Mouse (Mus musculus) heart, embryonic 14.5 days (tissue): Measurements from ENCODE around the gene Clnk. TPM values are rescaled to one million over a fixed set of nuclear protein-coding genes. Genes with fewer than 3 reads are reported as not detected.

Experiments used
- ATAC-seq: fragments of 200-750 bp; cut with Nextera tagmentation; 2 replicates; pipeline ENCODE4 v1.8.0; 2017; ENCODE audit warnings: low read depth, moderate TSS enrichment; ENCODE audit not compliant: insufficient number of reproducible peaks, insufficient read depth, low FRiP score
- H3K27ac ChIP-seq, 2 experiments: fragments of 200-500 bp in 1 of 2; fragments of 300-500 bp in 1 of 2; sonication (generic) in 1 of 2; replicated peaks in 1 of 2; 2 replicates each; pipeline ENCODE4 v1.5.1; 2012 to 2014; ENCODE audit warnings: low read depth in 2 of 2, low read length in 2 of 2, control low read depth in 1 of 2, mild to moderate bottlenecking in 1 of 2, mixed read lengths in 1 of 2; ENCODE audit not compliant: control insufficient read depth in 1 of 2, insufficient read depth in 1 of 2
- H3K27me3 ChIP-seq: fragments of 300-500 bp; sonication (generic); 2 replicates; pipeline ENCODE4 v1.6.1; 2014; ENCODE audit warnings: mild to moderate bottlenecking, low read length, control low read depth; ENCODE audit not compliant: control insufficient read depth, insufficient read depth
- H3K36me3 ChIP-seq: fragments of 300-500 bp; sonication (generic); 2 replicates; pipeline ENCODE4 v1.6.1; 2014; ENCODE audit warnings: mild to moderate bottlenecking, control low read depth, low read length, mixed read lengths; ENCODE audit not compliant: control insufficient read depth, insufficient read depth
- H3K4me1 ChIP-seq, 2 experiments: fragments of 200-500 bp in 1 of 2; fragments of 300-500 bp in 1 of 2; sonication (generic) in 1 of 2; 2 replicates each; pipeline ENCODE4 v1.6.1; 2012 to 2014; ENCODE audit warnings: low read length in 2 of 2, control low read depth in 1 of 2, mixed read lengths in 1 of 2; ENCODE audit not compliant: control insufficient read depth in 2 of 2, insufficient read depth in 2 of 2
- H3K4me2 ChIP-seq: fragments of 300-500 bp; sonication (generic); 2 replicates; pipeline ENCODE4 v1.6.1; 2014; ENCODE audit warnings: mild to moderate bottlenecking, low read length
- H3K4me3 ChIP-seq, 2 experiments: fragments of 200-500 bp in 1 of 2; fragments of 300-500 bp in 1 of 2; sonication (generic) in 1 of 2; 2 replicates each; pipeline ENCODE4 v1.5.1; 2012 to 2014; ENCODE audit warnings: low read length in 2 of 2, mild to moderate bottlenecking in 2 of 2, control low read depth in 1 of 2, low read depth in 1 of 2, moderate library complexity in 1 of 2; ENCODE audit not compliant: control insufficient read depth in 1 of 2, insufficient read depth in 1 of 2
- H3K9ac ChIP-seq: fragments of 300-500 bp; sonication (generic); 2 replicates; pipeline ENCODE4 v1.6.1; 2014; ENCODE audit warnings: mild to moderate bottlenecking, low read length
- H3K9me3 ChIP-seq: fragments of 300-500 bp; sonication (generic); 2 replicates; pipeline ENCODE4 v1.6.1; 2016; ENCODE audit warnings: low read length, control low read depth; ENCODE audit not compliant: control insufficient read depth
- WGBS: fragments of 180-500 bp; shearing (Covaris S2); extraction: QIAGEN DNeasy Blood & Tissue Kit; methylation state at CpG from one replicate; pipeline ENCODE4 v1.1.7; 2014; 5-methylcytosine and 5-hydroxymethylcytosine counted together
- polyA plus RNA-seq: library from polyadenylated mRNA; unstranded; fragments of >200 nt; fragmentation: Nextera tagmentation; extraction: Ambion mirVana; gene quantifications from 2 replicates; pipeline ENCODE4 v1.2.1, GENCODE M21; 2014

Gene Clnk
- polyA plus RNA-seq, 1 experiment from 2014 or later: not detected

GRCm38 (mm10) chr5:38813391-38814109 is 63.1 kb downstream of the Clnk start:
- Histone ChIP-seq H3K4me1 (no peaks in the 10 kb centered on the region), H3K9ac (no peak overlapping the region), H3K4me3 (no peak overlapping the region), H3K9me3 (no peaks in the 10 kb centered on the region), H3K36me3 (no peaks in the 10 kb centered on the region), H3K27ac (no peak overlapping the region), H3K27me3 (no peaks in the 10 kb centered on the region), H3K4me2 (no peak overlapping the region)
- ATAC-seq: no peak
- WGBS: 61% methylated on average over 9 of the region's 9 CpGs

- Histone ChIP-seq H3K27me3 (no peaks in the 10 kb centered on the region), H3K9ac (no peak overlapping the region), H3K27ac (no peak overlapping the region), H3K4me3 (no peak overlapping the region), H3K36me3 (no peaks in the 10 kb centered on the region), H3K4me2 (no peak overlapping the region), H3K4me1 (no peaks in the 10 kb centered on the region), H3K9me3 (no peaks in the 10 kb centered on the region)
- WGBS: 78% methylated on average over 7 of the region's 7 CpGs
- ATAC-seq: no peak
These were observed 63.7 kb downstream of the Clnk start for GRCm38 (mm10) chr5:38812916-38813315.

DNA sequence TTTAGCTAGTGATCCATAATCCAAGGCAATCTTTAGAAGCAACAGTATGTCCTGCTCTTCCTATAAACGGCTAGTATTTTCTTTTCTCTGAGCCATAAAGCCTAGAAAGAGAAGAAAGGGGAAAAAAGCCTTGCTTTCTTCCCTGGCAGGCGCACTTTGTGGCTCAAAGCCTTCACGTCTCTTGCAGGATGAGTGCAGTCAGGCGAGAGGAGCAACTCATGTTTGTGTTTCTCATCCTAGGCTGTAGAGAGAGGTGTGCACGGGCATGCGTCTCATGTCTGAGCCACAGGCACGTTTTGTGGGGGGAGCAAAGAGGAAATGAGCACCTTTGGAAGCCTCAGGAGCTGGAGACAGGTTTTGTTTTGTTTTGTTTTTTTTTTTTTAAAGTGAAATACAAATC is 64.2 kb downstream of the Clnk start:
- Histone ChIP-seq H3K4me3 (no peak overlapping the region), H3K9me3 (no peaks in the 10 kb centered on the region), H3K27ac (no peak overlapping the region), H3K4me1 (no peaks in the 10 kb centered on the region), H3K27me3 (no peaks in the 10 kb centered on the region), H3K4me2 (no peak overlapping the region), H3K36me3 (no peaks in the 10 kb centered on the region), H3K9ac (no peak overlapping the region)
- WGBS: 67% methylated on average over 7 of the region's 7 CpGs
- ATAC-seq: no peak

- H3K27ac ChIP-seq: no peak overlapping the region
- H3K9ac ChIP-seq: no peak overlapping the region
- no peak overlapping the region for H3K4me2 ChIP-seq
- no peak overlapping the region for H3K4me3 ChIP-seq
- no peaks in the 10 kb centered on the region for H3K4me1 ChIP-seq
- 85% methylated on average over 7 of the region's 7 CpGs for WGBS
- H3K27me3 ChIP-seq: no peaks in the 10 kb centered on the region
- H3K9me3 ChIP-seq: no peaks in the 10 kb centered on the region
- ATAC-seq: no peak
- no peaks in the 10 kb centered on the region for H3K36me3 ChIP-seq
These were observed 77.7 kb downstream of the Clnk start for GRCm38 (mm10) chr5:38798910-38799309.

DNA sequence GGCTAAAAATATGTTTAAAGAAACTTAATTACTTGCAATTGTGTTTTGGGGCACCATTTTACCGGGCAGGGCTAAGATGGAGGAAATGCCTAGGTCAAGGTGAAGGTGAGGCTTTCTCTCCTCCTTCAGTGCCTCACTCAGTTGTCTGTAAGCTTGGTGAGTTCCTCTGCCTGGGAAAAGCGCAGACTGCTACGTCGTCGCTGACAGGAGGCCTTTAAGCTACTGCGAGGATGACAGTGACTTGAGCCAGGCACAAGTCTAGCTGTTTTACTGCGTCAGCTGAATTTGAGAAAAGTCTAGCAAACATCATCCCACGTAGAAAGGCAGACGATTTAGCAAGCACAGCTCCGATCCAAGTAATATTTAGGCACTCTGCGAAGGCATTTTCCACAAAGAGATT is 81.5 kb downstream of the Clnk start:
- 60% methylated on average over 11 of the region's 11 CpGs for WGBS
- Histone ChIP-seq H3K9ac (no peak overlapping the region), H3K4me3 (no peak overlapping the region), H3K4me2 (no peak overlapping the region), H3K36me3 (no peaks in the 10 kb centered on the region), H3K4me1 (no peaks in the 10 kb centered on the region), H3K9me3 (no peaks in the 10 kb centered on the region), H3K27me3 (no peaks in the 10 kb centered on the region), H3K27ac (no peak overlapping the region)
- no peak for ATAC-seq

DNA sequence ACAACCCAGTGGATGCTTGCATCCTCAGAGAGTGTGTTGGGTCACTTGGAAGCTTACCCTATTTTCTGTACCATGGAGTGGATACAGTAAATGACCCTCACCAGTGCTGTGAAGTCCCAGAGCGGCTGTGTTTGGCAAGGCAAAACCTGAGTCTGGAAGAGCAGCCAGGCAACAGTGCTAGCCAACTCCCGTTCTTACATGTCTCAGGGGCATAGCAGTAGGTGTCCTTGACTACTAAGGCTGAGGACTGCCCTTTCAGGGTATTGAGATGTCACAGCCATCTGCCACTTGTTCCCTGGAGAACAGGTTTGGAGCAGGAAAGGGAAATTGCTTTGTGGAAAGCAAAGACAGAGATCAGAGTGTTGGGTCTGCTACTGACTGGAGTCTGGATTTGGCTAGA is 85.5 kb downstream of the Clnk start:
- H3K27ac ChIP-seq: no peak overlapping the region

DNA sequence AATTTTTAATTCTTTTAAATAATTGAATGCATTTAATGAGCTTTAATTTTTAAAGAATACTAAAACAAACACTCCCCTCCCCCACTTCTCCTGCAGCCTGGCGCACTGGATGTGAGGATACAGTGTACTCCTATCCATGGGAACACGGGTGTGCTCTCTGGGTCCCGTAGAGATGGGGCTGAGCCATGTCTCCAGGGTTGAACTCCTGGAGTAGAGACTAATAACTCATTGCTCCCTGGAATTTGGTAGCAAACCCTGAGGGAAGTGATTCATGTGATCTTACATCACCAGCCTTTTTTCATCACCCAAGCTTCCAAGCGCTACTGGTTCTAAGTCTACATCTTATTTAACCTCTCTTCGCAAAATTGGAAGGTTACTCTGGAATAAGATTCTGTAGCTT is 87.8 kb downstream of the Clnk start:
- Histone ChIP-seq H3K4me3 (no peak overlapping the region), H3K27me3 (no peaks in the 10 kb centered on the region), H3K4me1 (peaks cover 0 to 6% of the 10 kb centered on the region in 2 experiments; a peak in 1 of 4 replicates), H3K27ac (no peak overlapping the region), H3K4me2 (no peak overlapping the region), H3K36me3 (no peaks in the 10 kb centered on the region), H3K9me3 (no peaks in the 10 kb centered on the region), H3K9ac (no peak overlapping the region)
- WGBS: 88% methylated on average over 5 of the region's 5 CpGs
- no peak for ATAC-seq

More for the DNA sequence above, 85.5 kb downstream of the Clnk start:
- Histone ChIP-seq H3K9ac (no peak overlapping the region), H3K4me3 (no peak overlapping the region), H3K4me2 (no peak overlapping the region), H3K4me1 (peaks cover 0 to 6% of the 10 kb centered on the region in 2 experiments; a peak in 1 of 4 replicates), H3K9me3 (no peaks in the 10 kb centered on the region), H3K27me3 (no peaks in the 10 kb centered on the region), H3K36me3 (no peaks in the 10 kb centered on the region)
- ATAC-seq: no peak
- WGBS: 78% methylated on average over 2 of the region's 2 CpGs
